Mouse (Mus musculus) myocyte (in vitro differentiated cells): ENCODE measurements around the gene Islr2.

ENCODE experiments used
- E2F4 ChIP-seq: IDR thresholded peaks from one replicate; pipeline ENCODE4 v1.6.1; 2011; ENCODE audit warnings: mild to moderate bottlenecking, control low read depth, moderate library complexity; ENCODE audit not compliant: insufficient read depth
- MAX ChIP-seq: IDR thresholded peaks from one replicate; pipeline ENCODE4 v1.6.1; 2011; ENCODE audit warnings: low read depth, mild to moderate bottlenecking, control low read depth
- POLR2A ChIP-seq: IDR thresholded peaks from one replicate; pipeline ENCODE4 v1.6.1; 2011; ENCODE audit warnings: low read depth, mild to moderate bottlenecking, control low read depth, moderate library complexity; ENCODE audit not compliant: insufficient read length
- POLR2AphosphoS2 ChIP-seq: IDR thresholded peaks from one replicate; pipeline ENCODE4 v1.6.1; 2011; ENCODE audit warnings: low read depth, control low read depth; ENCODE audit not compliant: insufficient read length
- REST ChIP-seq: IDR thresholded peaks from one replicate; pipeline ENCODE4 v1.6.1; 2011; ENCODE audit warnings: mild to moderate bottlenecking, control low read depth, moderate library complexity; ENCODE audit not compliant: insufficient read depth, insufficient read length
- TCF12 ChIP-seq: IDR thresholded peaks from one replicate; pipeline ENCODE4 v1.6.1; 2011; ENCODE audit warnings: mild to moderate bottlenecking, control low read depth; ENCODE audit not compliant: poor library complexity, insufficient read depth, severe bottlenecking
- TCF3 ChIP-seq: IDR thresholded peaks from one replicate; pipeline ENCODE4 v1.6.1; 2011; ENCODE audit warnings: low read depth, control low read depth; ENCODE audit not compliant: insufficient read length
- USF1 ChIP-seq: IDR thresholded peaks from one replicate; pipeline ENCODE4 v1.6.1; 2011; ENCODE audit warnings: low read depth, mild to moderate bottlenecking, control low read depth, moderate library complexity

- TF ChIP-seq POLR2A (no peak), POLR2AphosphoS2 (no peak), E2F4 (no peak), MAX (no peak), REST (no peak), TCF12 (no peak), TCF3 (no peak), USF1 (no peak)
Measured at GRCm38 (mm10) chr9:58246083-58246591, 42.0 kb upstream of the Islr2 start.
